Mouse (Mus musculus) brain, embryonic 14.5 days (tissue): ENCODE data around the gene Ints11.

Source experiments
- CTCF ChIP-seq: fragments of 200-500 bp; IDR thresholded peaks from 2 replicates; pipeline ENCODE4 v1.5.1; 2012; ENCODE audit warnings: inconsistent platforms, mild to moderate bottlenecking, moderate library complexity, borderline replicate concordance; ENCODE audit not compliant: insufficient read depth, insufficient read length; ENCODE audit errors: extremely low read depth
- POLR2A ChIP-seq: fragments of 200-500 bp; IDR thresholded peaks from 2 replicates; pipeline ENCODE4 v1.6.1; 2012; ENCODE audit warnings: mild to moderate bottlenecking, inconsistent platforms, borderline replicate concordance; ENCODE audit not compliant: poor library complexity, insufficient read depth, insufficient read length, severe bottlenecking; ENCODE audit errors: extremely low read depth

DNA sequence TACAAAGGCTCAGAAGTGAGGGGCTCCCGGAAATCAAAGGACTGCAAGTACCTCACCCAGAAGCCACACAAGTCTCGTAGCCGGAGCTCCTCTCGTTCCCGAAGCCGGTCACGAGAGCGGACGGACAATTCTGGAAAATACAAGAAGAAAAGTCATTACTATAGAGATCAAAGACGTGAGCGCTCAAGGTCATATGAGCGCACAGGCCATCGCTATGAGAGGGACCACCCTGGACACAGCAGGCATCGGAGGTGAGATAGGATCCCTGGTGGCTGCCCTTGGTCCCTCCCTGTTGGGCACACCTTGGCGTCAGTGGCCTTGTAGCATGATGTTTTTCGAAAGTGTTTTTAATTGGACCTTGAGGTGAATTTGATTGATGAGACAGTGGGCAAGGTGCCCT, 45.9 kb upstream of the Ints11 start:
- no peak for TF ChIP-seq CTCF
- TF ChIP-seq POLR2A = no peak
